Mouse (Mus musculus) cortical plate, adult 2 months (tissue): Measurements from ENCODE around the gene Zfp658.

Experiments used
- CTCF ChIP-seq: fragments of 200-500 bp; IDR thresholded peaks from 2 replicates; pipeline ENCODE4 v1.5.1; 2011; ENCODE audit warnings: mild to moderate bottlenecking, control low read depth, low read length; ENCODE audit not compliant: insufficient read depth; ENCODE audit errors: extremely low read depth
- POLR2A ChIP-seq: fragments of 200-500 bp; IDR thresholded peaks from 2 replicates; pipeline ENCODE4 v1.6.1; 2011; ENCODE audit warnings: mild to moderate bottlenecking, low read length, control low read depth; ENCODE audit not compliant: insufficient read depth; ENCODE audit errors: extremely low read depth

DNA sequence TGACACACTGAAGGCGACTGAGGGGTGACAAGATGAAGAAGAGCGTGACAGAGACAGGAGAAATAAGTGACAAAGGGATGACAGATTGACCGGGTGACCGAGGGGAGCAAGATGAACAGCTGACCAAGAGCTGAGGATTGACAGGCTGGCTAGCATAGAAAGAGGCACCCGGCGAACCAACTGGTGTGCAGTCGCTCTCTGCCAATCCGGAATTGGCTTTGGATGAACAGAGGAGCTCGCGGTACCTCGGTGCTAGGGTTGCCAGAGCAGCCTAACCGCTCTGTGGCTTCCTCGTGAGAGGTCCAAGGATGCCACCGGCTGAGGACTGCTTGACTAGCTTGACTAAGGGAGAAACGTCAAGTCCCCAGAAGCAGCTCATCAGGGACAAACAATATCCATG is 43.7 kb upstream of the Zfp658 start:
- no peak for TF ChIP-seq CTCF
- TF ChIP-seq POLR2A = no peak
